Mouse (Mus musculus) MEL (cell line): ENCODE measurements around the gene Desi1. TPM values are rescaled to one million over a fixed set of nuclear protein-coding genes. Genes with fewer than 3 reads are reported as not detected.
A peak's percentile ranks its signal among the peaks of the same experiment; 100 is the strongest.

Experiments
- DNase-seq: peaks from one replicate; pipeline ENCODE4 v3.0.0; 2011; ENCODE audit warnings: low read depth, low spot score
- H3K27ac ChIP-seq: 2 replicates; pipeline ENCODE4 v1.5.1; 2012; ENCODE audit warnings: low read depth, mild to moderate bottlenecking, control low read depth, low read length, moderate library complexity; ENCODE audit not compliant: control insufficient read depth
- H3K27me3 ChIP-seq, 2 experiments: fragments of 150-350 bp in 1 of 2; sonication (generic) in 1 of 2; 2 replicates each; pipeline ENCODE4 v1.6.1; 2012; ENCODE audit warnings: low read length in 2 of 2, mild to moderate bottlenecking in 2 of 2, improper control_type of control experiment in 1 of 2, moderate library complexity in 1 of 2; ENCODE audit not compliant: insufficient read depth in 2 of 2, control insufficient read depth in 1 of 2
- H3K36me3 ChIP-seq, 2 experiments: 2 replicates each; pipeline ENCODE4 v1.6.1; 2012 to 2014; ENCODE audit warnings: low read length in 2 of 2, improper control_type of control experiment in 1 of 2, inconsistent platforms in 1 of 2, mild to moderate bottlenecking in 1 of 2; ENCODE audit not compliant: insufficient read depth in 2 of 2, control insufficient read depth in 1 of 2
- H3K4me1 ChIP-seq, 2 experiments: fragments of 150-350 bp in 1 of 2; sonication (generic) in 1 of 2; 2 replicates each; pipeline ENCODE4 v1.6.1; 2012; ENCODE audit warnings: low read length in 2 of 2, improper control_type of control experiment in 1 of 2, mild to moderate bottlenecking in 1 of 2; ENCODE audit not compliant: insufficient read depth in 2 of 2, control insufficient read depth in 1 of 2
- H3K4me3 ChIP-seq, 2 experiments: fragments of 150-350 bp in 1 of 2; sonication (generic) in 1 of 2; 2 replicates each; pipeline ENCODE4 v1.5.1; 2012; ENCODE audit warnings: low read depth in 2 of 2, low read length in 2 of 2, mild to moderate bottlenecking in 2 of 2, moderate library complexity in 2 of 2, control low read depth in 1 of 2, improper control_type of control experiment in 1 of 2; ENCODE audit not compliant: control insufficient read depth in 1 of 2, insufficient read depth in 1 of 2
- H3K79me2 ChIP-seq: 2 replicates; pipeline ENCODE4 v1.6.1; 2012; ENCODE audit warnings: mild to moderate bottlenecking, low read length, moderate library complexity; ENCODE audit not compliant: control insufficient read depth, poor library complexity, insufficient read depth
- H3K9ac ChIP-seq: 2 replicates; pipeline ENCODE4 v1.6.1; 2012; ENCODE audit warnings: low read depth, mild to moderate bottlenecking, control low read depth, low read length, moderate library complexity; ENCODE audit not compliant: control insufficient read depth, poor library complexity, severe bottlenecking
- H3K9me3 ChIP-seq: fragments of 150-350 bp; sonication (generic); replicated peaks from 2 replicates; pipeline ENCODE4 v1.6.1; 2012; ENCODE audit warnings: mild to moderate bottlenecking, low read length, improper control_type of control experiment, moderate library complexity; ENCODE audit not compliant: insufficient read depth
- BHLHE40 ChIP-seq: IDR thresholded peaks from 2 replicates; pipeline ENCODE4 v1.6.1; 2012; ENCODE audit warnings: low read depth, mild to moderate bottlenecking, inconsistent platforms, low read length, improper control_type of control experiment, borderline replicate concordance
- CHD1 ChIP-seq: IDR thresholded peaks from 2 replicates; pipeline ENCODE4 v1.6.1; 2012; ENCODE audit warnings: low read depth, mild to moderate bottlenecking, inconsistent platforms, low read length, improper control_type of control experiment
- CHD2 ChIP-seq: IDR thresholded peaks from 2 replicates; pipeline ENCODE4 v1.6.1; 2011; ENCODE audit warnings: low read length, improper control_type of control experiment
- CTCF ChIP-seq, 3 experiments: IDR thresholded peaks in 2 of 3; conservative IDR thresholded peaks in 1 of 3; 2 replicates each; pipeline ENCODE4 v1.5.1; 2011 to 2012; ENCODE audit warnings: low read length in 3 of 3, low read depth in 2 of 3, mild to moderate bottlenecking in 2 of 3, improper control_type of control experiment in 1 of 3, inconsistent platforms in 1 of 3, mixed read lengths in 1 of 3, moderate library complexity in 1 of 3; ENCODE audit not compliant: control insufficient read depth in 1 of 3, insufficient read depth in 1 of 3, poor library complexity in 1 of 3, severe bottlenecking in 1 of 3
- E2F4 ChIP-seq: IDR thresholded peaks from 2 replicates; pipeline ENCODE4 v1.6.1; 2011; ENCODE audit warnings: low read depth, low read length, improper control_type of control experiment, borderline replicate concordance
- EP300 ChIP-seq, 2 experiments: IDR thresholded peaks; 2 replicates each; pipeline ENCODE4 v1.6.1; 2011; ENCODE audit warnings: improper control_type of control experiment in 2 of 2, low read length in 2 of 2, low read depth in 1 of 2, mild to moderate bottlenecking in 1 of 2
- ETS1 ChIP-seq: IDR thresholded peaks from 2 replicates; pipeline ENCODE4 v1.6.1; 2012; ENCODE audit warnings: low read depth, mild to moderate bottlenecking, inconsistent platforms, low read length, improper control_type of control experiment, moderate library complexity
- GABPA ChIP-seq: IDR thresholded peaks from 2 replicates; pipeline ENCODE4 v1.6.1; 2012; ENCODE audit warnings: low read depth, mild to moderate bottlenecking, inconsistent platforms, low read length, improper control_type of control experiment, moderate library complexity
- JUND ChIP-seq: IDR thresholded peaks from 2 replicates; pipeline ENCODE4 v1.6.1; 2011; ENCODE audit warnings: low read depth, mild to moderate bottlenecking, improper control_type of control experiment, low read length
- KAT2A ChIP-seq: conservative IDR thresholded peaks from 2 replicates; pipeline ENCODE4 v1.6.1; 2012; ENCODE audit warnings: low read depth, low read length, improper control_type of control experiment, inconsistent platforms
- MAFK ChIP-seq: IDR thresholded peaks from 2 replicates; pipeline ENCODE4 v1.6.1; 2011; ENCODE audit warnings: low read depth, mild to moderate bottlenecking, low read length, improper control_type of control experiment, borderline replicate concordance
- MAX ChIP-seq: IDR thresholded peaks from 2 replicates; pipeline ENCODE4 v1.6.1; 2011; ENCODE audit warnings: low read length, improper control_type of control experiment
- MAZ ChIP-seq: IDR thresholded peaks from 2 replicates; pipeline ENCODE4 v1.6.1; 2012; ENCODE audit warnings: low read depth, mild to moderate bottlenecking, inconsistent platforms, low read length, improper control_type of control experiment
- MEF2A ChIP-seq: IDR thresholded peaks from 2 replicates; pipeline ENCODE4 v1.6.1; 2014; ENCODE audit warnings: low read depth, mild to moderate bottlenecking, inconsistent platforms, low read length, improper control_type of control experiment; ENCODE audit not compliant: poor library complexity, insufficient replicate concordance, severe bottlenecking; ENCODE audit errors: extremely low read depth
- MXI1 ChIP-seq: IDR thresholded peaks from 2 replicates; pipeline ENCODE4 v1.6.1; 2011; ENCODE audit warnings: mild to moderate bottlenecking, low read depth, low read length, improper control_type of control experiment
- NELFE ChIP-seq: IDR thresholded peaks from 2 replicates; pipeline ENCODE4 v1.6.1; 2011; ENCODE audit warnings: low read depth, low read length, improper control_type of control experiment
- POLR2AphosphoS2 ChIP-seq: IDR thresholded peaks from 2 replicates; pipeline ENCODE4 v1.6.1; 2011; ENCODE audit warnings: low read length, improper control_type of control experiment
- POLR2AphosphoS5 ChIP-seq: IDR thresholded peaks from 2 replicates; pipeline ENCODE4 v1.6.1; 2012; ENCODE audit warnings: low read depth, borderline replicate concordance, mild to moderate bottlenecking, inconsistent platforms, low read length, moderate library complexity, mixed read lengths
- RAD21 ChIP-seq: IDR thresholded peaks from 2 replicates; pipeline ENCODE4 v1.6.1; 2011; ENCODE audit warnings: mild to moderate bottlenecking, low read depth, low read length, improper control_type of control experiment
- RCOR1 ChIP-seq: IDR thresholded peaks from 2 replicates; pipeline ENCODE4 v1.6.1; 2012; ENCODE audit warnings: low read depth, mild to moderate bottlenecking, inconsistent platforms, low read length, improper control_type of control experiment
- SMC3 ChIP-seq: IDR thresholded peaks from 2 replicates; pipeline ENCODE4 v1.6.1; 2011; ENCODE audit warnings: low read depth, low read length, improper control_type of control experiment
- TAL1 ChIP-seq: IDR thresholded peaks from 2 replicates; pipeline ENCODE4 v1.6.1; 2012; ENCODE audit warnings: mild to moderate bottlenecking, inconsistent platforms, low read length, moderate library complexity, mixed read lengths
- TBP ChIP-seq: IDR thresholded peaks from 2 replicates; pipeline ENCODE4 v1.8.0; 2011; ENCODE audit warnings: low read depth, low read length, improper control_type of control experiment
- UBTF ChIP-seq: IDR thresholded peaks from 2 replicates; pipeline ENCODE4 v1.6.1; 2012; ENCODE audit warnings: low read depth, mild to moderate bottlenecking, inconsistent platforms, low read length, improper control_type of control experiment, moderate library complexity, borderline replicate concordance; ENCODE audit not compliant: insufficient read depth
- USF1 ChIP-seq: IDR thresholded peaks from 2 replicates; pipeline ENCODE4 v1.6.1; 2014; ENCODE audit warnings: low read depth, mild to moderate bottlenecking, inconsistent platforms, low read length, improper control_type of control experiment, moderate library complexity
- ZC3H11A ChIP-seq: IDR thresholded peaks from 2 replicates; pipeline ENCODE4 v1.6.1; 2012; ENCODE audit warnings: low read depth, mild to moderate bottlenecking, inconsistent platforms, low read length, improper control_type of control experiment
- ZKSCAN1 ChIP-seq: IDR thresholded peaks from 2 replicates; pipeline ENCODE4 v1.6.1; 2012; ENCODE audit warnings: low read depth, mild to moderate bottlenecking, inconsistent platforms, low read length, improper control_type of control experiment, moderate library complexity
- ZMIZ1 ChIP-seq: IDR thresholded peaks from 2 replicates; pipeline ENCODE4 v1.6.1; 2012; ENCODE audit warnings: low read depth, mild to moderate bottlenecking, inconsistent platforms, low read length, improper control_type of control experiment, moderate library complexity
- ZNF384 ChIP-seq: IDR thresholded peaks from 2 replicates; pipeline ENCODE4 v1.6.1; 2012; ENCODE audit warnings: low read depth, mild to moderate bottlenecking, inconsistent platforms, low read length, improper control_type of control experiment
- polyA plus RNA-seq, 2 experiments: library from polyadenylated mRNA; stranded (reverse) in 1 of 2; unstranded in 1 of 2; fragments of >175 nt in 1 of 2; fragments of >200 nt in 1 of 2; gene quantifications; 2 replicates each; pipeline versions ENCODE4 v1.2.1 to v1.2.4; 2012; ENCODE audit warnings: low replicate concordance in 2 of 2, low read depth in 1 of 2; ENCODE audit not compliant: insufficient read length in 2 of 2, insufficient read depth in 1 of 2, missing spikeins in 1 of 2
- total RNA-seq: library from RNA; depleted of rRNA; stranded (reverse); fragments of 300-350 nt; gene quantifications from 2 replicates; pipeline ENCODE4 v1.2.3, GENCODE M21; 2012

The Desi1 gene
- total and polyA plus RNA-seq, 3 experiments: 26.3 to 116 TPM; not detected in 1

DNA sequence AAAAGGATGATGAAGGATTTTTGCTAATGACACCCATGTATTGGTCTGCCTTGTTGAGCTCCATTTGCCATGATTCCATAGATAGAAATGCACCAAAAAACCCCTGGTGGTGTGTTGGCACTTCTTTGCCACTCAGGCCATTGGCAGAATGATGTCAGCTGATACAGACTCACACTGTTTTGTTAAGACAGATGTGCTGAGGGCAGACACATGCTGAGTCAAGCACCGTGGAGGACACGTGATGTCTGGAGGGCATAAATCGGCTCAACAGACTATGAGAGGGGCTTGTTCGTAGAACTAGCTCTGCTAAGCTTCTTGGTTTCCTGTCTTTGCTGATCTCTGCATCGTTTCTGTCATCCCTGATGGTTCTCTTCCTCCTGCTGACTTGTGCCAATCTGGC, 18.9 kb upstream of the Desi1 start:
- no peak overlapping the region for H3K27ac ChIP-seq

DNA sequence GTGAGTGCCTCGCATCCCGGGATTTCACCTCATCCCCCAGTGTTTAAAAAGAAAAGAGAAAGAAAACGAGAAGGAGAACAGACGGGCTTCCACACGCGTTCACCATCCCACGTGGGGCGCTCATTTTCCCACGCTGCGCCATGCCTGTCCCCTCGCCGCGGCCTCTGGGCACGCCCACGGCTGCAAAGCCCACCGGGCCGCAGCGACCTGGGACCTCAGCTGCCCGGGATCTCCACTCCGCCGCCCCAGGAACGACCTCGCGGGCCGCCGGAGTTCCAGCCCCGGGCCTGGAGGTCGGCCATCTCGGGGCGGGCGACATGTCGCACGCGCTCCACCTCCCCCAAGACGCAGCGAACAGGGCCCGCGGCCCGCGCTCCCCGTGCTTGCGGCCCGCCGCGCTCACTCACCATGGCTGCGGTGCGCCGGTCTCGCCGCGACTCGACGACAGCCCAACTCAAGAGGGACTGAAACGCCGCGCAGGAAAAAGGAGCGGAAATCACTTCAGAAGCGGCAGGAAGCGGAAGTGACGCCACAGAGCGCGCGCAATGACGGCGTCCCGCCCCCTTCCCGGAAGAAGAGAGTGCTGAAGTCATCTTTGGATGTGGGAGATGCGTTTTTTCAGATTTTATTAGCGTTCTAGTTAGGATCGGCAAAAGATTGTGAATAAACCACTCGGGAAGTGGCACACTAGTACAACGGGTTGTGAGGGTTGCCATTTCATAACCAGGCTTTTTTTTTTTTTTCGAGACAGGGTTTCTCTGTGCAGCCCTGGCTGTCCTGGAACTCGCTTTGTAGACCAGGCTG, 13.6 kb upstream of the Desi1 start, which contains the start of gene Snu13:
Gene Snu13, minus strand, starts transcription at position 519 of the 804 bp plus-strand sequence.
- no peaks in the 10 kb centered on the region for H3K9me3 ChIP-seq
- peak; percentile 93 for DNase-seq
- H3K79me2 ChIP-seq: peaks cover 43% of the 10 kb centered on the region
- H3K4me3 ChIP-seq: peak within 1 kb of the TSS; percentile 88 to 95
- H3K9ac ChIP-seq: peak within 1 kb of the TSS; percentile 94
- H3K27ac ChIP-seq: peak within 1 kb of the TSS; percentile 72
- H3K27me3 ChIP-seq: 0 out of 4 replicates have a peak, but pooled peaks cover 0 to 2% of the 10 kb centered on the region in 2 experiments
- H3K36me3 ChIP-seq: peaks cover 9 to 29% of the 10 kb centered on the region in 2 experiments
- H3K4me1 ChIP-seq: peaks cover 0 to 13% of the 10 kb centered on the region in 2 experiments; a peak in 3 of 4 replicates
- no peak for TF ChIP-seq UBTF
- TF ChIP-seq ZMIZ1: no peak; the same call in 1 of the 2 replicates
- TF ChIP-seq TBP: peak; percentile 84
- no peak for TF ChIP-seq MAFK
- TF ChIP-seq GABPA: no peak
- TF ChIP-seq CHD1: no peak
- TF ChIP-seq TAL1: no peak
- no peak for TF ChIP-seq ETS1
- 0 out of 2 replicates have a peak, but pooled peaks have one; percentile 83 for TF ChIP-seq E2F4
- no peak for TF ChIP-seq EP300 (IDR thresholded peaks at IDR 0.05; ENCODE audit: low read depth in 1 of 2, low read length in 2 of 2)
- no peak for TF ChIP-seq SMC3
- TF ChIP-seq ZC3H11A: no peak
- TF ChIP-seq MEF2A: no peak
- no peak for TF ChIP-seq RCOR1
- TF ChIP-seq POLR2AphosphoS5: no peak
- TF ChIP-seq USF1: no peak
- no peak for TF ChIP-seq ZKSCAN1
- TF ChIP-seq MXI1: peak; percentile 77
- peak; percentile 72 for TF ChIP-seq MAX
- no peak for TF ChIP-seq CHD2
- TF ChIP-seq NELFE: peak; percentile 82
- no peak for TF ChIP-seq CTCF (IDR thresholded peaks at IDR 0.05 in 2 of 3, conservative IDR thresholded peaks at IDR 0.05 in 1 of 3; ENCODE audit: control insufficient read depth in 1 of 3, insufficient read depth in 1 of 3, low read depth in 2 of 3, low read length in 3 of 3, poor library complexity in 1 of 3, severe bottlenecking in 1 of 3)
- TF ChIP-seq JUND: no peak
- TF ChIP-seq RAD21: no peak
- no peak for TF ChIP-seq BHLHE40
- TF ChIP-seq KAT2A: peak; percentile 52; the same call in 1 of the 2 replicates

More for the DNA sequence above, 18.9 kb upstream of the Desi1 start:
- DNase-seq: no peak
- Histone ChIP-seq H3K36me3 (peaks cover 0 to 3% of the 10 kb centered on the region in 2 experiments; a peak in 1 of 4 replicates), H3K9ac (no peak overlapping the region), H3K4me3 (no peak overlapping the region), H3K79me2 (no peaks in the 10 kb centered on the region; the same call in 1 of the 2 replicates), H3K9me3 (no peaks in the 10 kb centered on the region), H3K27me3 (peaks cover 5 to 11% of the 10 kb centered on the region in 2 experiments), H3K4me1 (peaks cover 0 to 7% of the 10 kb centered on the region in 2 experiments; a peak in 2 of 4 replicates)
- TF ChIP-seq NELFE: no peak
- no peak for TF ChIP-seq ZNF384
- no peak for TF ChIP-seq GABPA
- TF ChIP-seq CTCF (IDR thresholded peaks at IDR 0.05 in 2 of 3, conservative IDR thresholded peaks at IDR 0.05 in 1 of 3; ENCODE audit: control insufficient read depth in 1 of 3, insufficient read depth in 1 of 3, low read depth in 2 of 3, low read length in 3 of 3, poor library complexity in 1 of 3, severe bottlenecking in 1 of 3): no peak
- TF ChIP-seq POLR2AphosphoS2: no peak
- no peak for TF ChIP-seq MAZ
- no peak for TF ChIP-seq MAFK
- no peak for TF ChIP-seq UBTF
